Mouse (Mus musculus) heart, adult 2 months (tissue): ENCODE measurements around the gene Chd9. TPM values are rescaled to one million over a fixed set of nuclear protein-coding genes. Genes with fewer than 3 reads are reported as not detected.
A peak's percentile ranks its signal among the peaks of the same experiment; 100 is the strongest.

ENCODE experiments used
- DNase-seq, 2 experiments: peaks; one replicate each; pipeline ENCODE4 v3.0.0; 2021
- H3K27ac ChIP-seq: fragments of 200-600 bp; 2 replicates; pipeline ENCODE4 v1.8.1; 2022
- H3K27me3 ChIP-seq: fragments of 200-500 bp; 2 replicates; pipeline ENCODE4 v1.6.1; 2012; ENCODE audit warnings: mild to moderate bottlenecking, low read length, inconsistent platforms, mixed read lengths; ENCODE audit not compliant: control insufficient read depth, insufficient read depth
- H3K36me3 ChIP-seq: fragments of 200-500 bp; 2 replicates; pipeline ENCODE4 v1.6.1; 2012; ENCODE audit warnings: low read length, inconsistent platforms; ENCODE audit not compliant: control insufficient read depth, insufficient read depth
- H3K4me1 ChIP-seq: fragments of 200-500 bp; 2 replicates; pipeline ENCODE4 v1.6.1; 2011; ENCODE audit warnings: low read length; ENCODE audit not compliant: control insufficient read depth, insufficient read depth
- H3K4me3 ChIP-seq: fragments of 200-600 bp; 2 replicates; pipeline ENCODE4 v1.8.1; 2022
- H3K79me2 ChIP-seq: fragments of 200-500 bp; replicated peaks from 2 replicates; pipeline ENCODE4 v1.6.1; 2012; ENCODE audit warnings: mild to moderate bottlenecking, inconsistent platforms, low read length, moderate library complexity, mixed read lengths; ENCODE audit not compliant: control insufficient read depth, insufficient read depth
- H3K9ac ChIP-seq: fragments of 200-500 bp; 2 replicates; pipeline ENCODE4 v1.6.1; 2012; ENCODE audit warnings: low read depth, mild to moderate bottlenecking, control low read depth, inconsistent platforms, low read length, mixed read lengths
- CTCF ChIP-seq: fragments of 200-600 bp; IDR thresholded peaks from 2 replicates; pipeline ENCODE4 v1.8.1; 2022; ENCODE audit warnings: antibody characterized with exemption, mild to moderate bottlenecking, moderate library complexity
- EP300 ChIP-seq: fragments of 200-500 bp; IDR thresholded peaks from 2 replicates; pipeline ENCODE4 v1.6.1; 2011; ENCODE audit warnings: low read depth, low read length, control low read depth; ENCODE audit not compliant: insufficient read depth
- POLR2A ChIP-seq: fragments of 200-500 bp; IDR thresholded peaks from 2 replicates; pipeline ENCODE4 v1.6.1; 2011; ENCODE audit warnings: mild to moderate bottlenecking, low read depth, low read length, control low read depth; ENCODE audit not compliant: insufficient read depth
- WGBS: fragments of 180-500 bp; shearing (Covaris S2); methylation state at CpG from one replicate; pipeline ENCODE4 v1.1.7; 2018; 5-methylcytosine and 5-hydroxymethylcytosine counted together
- intact Hi-C: fragments of 180-260 bp; cut with DNase I; formaldehyde crosslinking; loops from one replicate; pipeline ENCODE4 v1.15.1; 2025
- polyA plus RNA-seq: library from polyadenylated mRNA; depleted of rRNA; stranded (reverse); fragments of >200 nt; gene quantifications from 2 replicates; pipeline ENCODE4 v1.2.3, GENCODE M21; 2012
- total RNA-seq, 2 experiments: library from RNA; stranded (reverse); gene quantifications; 2 replicates each; pipeline ENCODE4 v1.2.3; 2021

Chd9 gene
- total and polyA plus RNA-seq, 3 experiments = 43.5 to 54.6 (median 49.7) TPM

GRCm38 (mm10) chr8:90825459-90825871 is 2.7 kb upstream of the Chd9 start:
- H3K36me3 ChIP-seq = no peaks in the 10 kb centered on the region
- 89% methylated on average over 9 of the region's 9 CpGs for WGBS
- no peak for TF ChIP-seq POLR2A
- TF ChIP-seq EP300 = no peak
- no peak for TF ChIP-seq CTCF
- intact Hi-C loops = no loop called here
- no peaks in the 10 kb centered on the region for H3K79me2 ChIP-seq
- H3K9ac ChIP-seq = no peak overlapping the region
- H3K4me3 ChIP-seq = no peak overlapping the region
- H3K4me1 ChIP-seq = peaks cover 3% of the 10 kb centered on the region; the same call in 1 of the 2 replicates
- no peak overlapping the region for H3K27ac ChIP-seq
- no peak for DNase-seq
- H3K27me3 ChIP-seq = no peaks in the 10 kb centered on the region

DNA sequence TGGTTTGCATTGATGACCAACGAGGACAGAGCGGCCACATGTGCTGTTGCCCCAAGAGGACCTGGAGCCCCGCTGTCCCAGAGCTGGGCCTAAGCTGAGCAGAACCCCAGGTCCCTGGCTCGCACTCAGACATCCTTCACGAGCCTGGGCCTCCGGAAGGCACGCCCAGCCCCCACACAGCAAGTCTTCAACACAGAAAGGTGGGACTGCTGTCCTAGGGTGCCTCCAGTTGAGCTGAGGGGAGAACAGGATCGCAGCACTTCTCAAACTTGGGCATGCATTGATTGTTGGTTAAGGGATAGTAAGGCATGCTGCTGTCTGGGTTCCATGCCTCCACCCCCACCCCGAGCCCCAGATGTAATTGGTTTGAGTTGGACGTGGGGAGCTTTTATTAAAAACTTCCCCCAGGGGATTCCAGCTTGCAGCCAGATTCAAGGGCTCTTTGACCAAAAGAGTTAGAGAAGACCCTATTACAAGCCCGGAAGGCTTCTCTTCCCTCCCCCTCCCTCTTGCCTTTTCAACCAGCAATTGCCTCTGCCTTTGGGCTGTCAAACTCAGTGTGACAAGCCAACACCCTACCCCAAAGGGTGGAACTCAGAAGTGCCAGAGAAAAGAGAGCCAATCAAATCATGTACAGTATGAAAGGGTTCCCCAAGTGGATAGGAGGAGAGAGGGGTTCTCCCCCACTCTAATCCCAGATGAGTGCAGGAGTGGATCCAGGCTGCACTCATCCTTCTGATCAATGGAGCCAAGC is 1.0 kb downstream of the Chd9 start:
- H3K9ac ChIP-seq = peak overlapping the region; percentile 80
- no peaks in the 10 kb centered on the region for H3K79me2 ChIP-seq
- peak overlapping the region; percentile 51 for H3K4me3 ChIP-seq
- TF ChIP-seq POLR2A = 0 out of 2 replicates have a peak, but pooled peaks have one; percentile 1
- TF ChIP-seq CTCF = no peak
- no peak for DNase-seq
- H3K4me1 ChIP-seq = peaks cover 16% of the 10 kb centered on the region
- peak overlapping the region; percentile 76 for H3K27ac ChIP-seq
- intact Hi-C loops = loop anchor here (1.0 to 2.0 kb wide), 7 partner anchors 12 to 190 kb away; no protein-coding TSS in a partner anchor
- WGBS = 8% methylated on average over 11 of the region's 11 CpGs
- H3K27me3 ChIP-seq = no peaks in the 10 kb centered on the region
- no peaks in the 10 kb centered on the region for H3K36me3 ChIP-seq

- H3K27me3 ChIP-seq = no peaks in the 10 kb centered on the region
- H3K4me1 ChIP-seq = peaks cover 18% of the 10 kb centered on the region
- no peaks in the 10 kb centered on the region for H3K79me2 ChIP-seq
- H3K4me3 ChIP-seq = no peak overlapping the region; the same call in 1 of the 2 replicates
- WGBS = 56% methylated on average over 1 of the region's 1 CpGs
- intact Hi-C loops = loop anchor here (1.0 to 2.0 kb wide), 3 partner anchors 47 to 189 kb away; no protein-coding TSS in a partner anchor
- no peak for TF ChIP-seq POLR2A
- TF ChIP-seq CTCF = no peak
- TF ChIP-seq EP300 = no peak
- no peak overlapping the region for H3K9ac ChIP-seq
- H3K27ac ChIP-seq = peak overlapping the region; percentile 26
- no peak for DNase-seq
- no peaks in the 10 kb centered on the region for H3K36me3 ChIP-seq
These were observed 1.7 kb downstream of the Chd9 start for GRCm38 (mm10) chr8:90829825-90830224.

DNA sequence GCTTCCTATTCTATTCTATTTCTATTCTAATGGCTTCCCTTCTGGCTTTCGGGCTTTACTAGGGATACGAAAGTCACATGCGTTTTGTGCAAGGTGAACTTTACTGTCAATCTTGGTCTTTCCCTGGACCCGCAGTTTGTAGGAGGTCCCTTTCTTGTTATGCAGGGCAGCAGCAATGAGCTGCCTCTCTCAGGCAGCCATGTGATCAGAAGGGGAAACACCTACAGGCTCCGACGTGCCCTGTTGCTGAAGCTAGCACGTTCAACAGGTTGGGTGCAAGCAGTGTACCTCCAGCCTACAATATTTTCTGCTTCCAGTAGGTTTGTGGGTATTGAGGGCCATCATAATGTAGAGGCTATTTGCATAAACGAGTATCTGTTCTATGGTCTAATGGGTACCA is 2.8 kb downstream of the Chd9 start:
- DNase-seq = no peak
- WGBS = 36% methylated on average over 8 of the region's 8 CpGs
- TF ChIP-seq CTCF (no peak), EP300 (no peak), POLR2A (no peak)
- Histone ChIP-seq H3K36me3 (no peaks in the 10 kb centered on the region), H3K27me3 (no peaks in the 10 kb centered on the region), H3K79me2 (peaks cover 2% of the 10 kb centered on the region; the same call in 1 of the 2 replicates), H3K27ac (peak overlapping the region; percentile 21), H3K9ac (no peak overlapping the region), H3K4me3 (no peak overlapping the region), H3K4me1 (peaks cover 18% of the 10 kb centered on the region)
- intact Hi-C loops = no loop called here

- peak in 1 of 2 experiments; percentile 38 for DNase-seq
- H3K4me3 ChIP-seq = no peak overlapping the region
- H3K27ac ChIP-seq = peak overlapping the region; percentile 15; the same call in 1 of the 2 replicates
- TF ChIP-seq CTCF (no peak), EP300 (peak; percentile 57; the same call in 1 of the 2 replicates)
- H3K4me1 ChIP-seq = peaks cover 18% of the 10 kb centered on the region
- 45% methylated on average over 5 of the region's 5 CpGs for WGBS
- intact Hi-C loops = no loop called here
- no peaks in the 10 kb centered on the region for H3K27me3 ChIP-seq
- H3K9ac ChIP-seq = no peak overlapping the region
- H3K36me3 ChIP-seq = no peaks in the 10 kb centered on the region
- H3K79me2 ChIP-seq = peaks cover 2% of the 10 kb centered on the region; the same call in 1 of the 2 replicates
These were observed 4.6 kb downstream of the Chd9 start for GRCm38 (mm10) chr8:90832576-90833289.
